Mouse (Mus musculus) embryonic facial prominence, embryonic 11.5 days (tissue): ENCODE data around the gene Syt14. TPM values are rescaled to one million over a fixed set of nuclear protein-coding genes. Genes with fewer than 3 reads are reported as not detected.

ENCODE experiments used
- ATAC-seq: fragments of 200-750 bp; cut with Nextera tagmentation; replicated peaks from 2 replicates; pipeline ENCODE4 v1.8.0; 2017; ENCODE audit warnings: low read depth; ENCODE audit not compliant: insufficient number of reproducible peaks, low FRiP score, low TSS enrichment
- DNase-seq: peaks from one replicate; pipeline ENCODE4 v3.0.0-alpha.2; 2015; ENCODE audit warnings: low spot score
- H3K27ac ChIP-seq: fragments of 300-500 bp; sonication (generic); replicated peaks from 2 replicates; pipeline ENCODE4 v1.5.1; 2014; ENCODE audit warnings: mild to moderate bottlenecking, low read depth, low read length, control low read depth
- H3K27me3 ChIP-seq: fragments of 300-500 bp; sonication (generic); 2 replicates; pipeline ENCODE4 v1.6.1; 2014; ENCODE audit warnings: mild to moderate bottlenecking, low read length, moderate library complexity, mixed read lengths; ENCODE audit not compliant: control insufficient read depth, insufficient read depth
- H3K36me3 ChIP-seq: fragments of 300-500 bp; sonication (generic); replicated peaks from 2 replicates; pipeline ENCODE4 v1.6.1; 2014; ENCODE audit warnings: low read depth, mild to moderate bottlenecking, low read length, moderate library complexity, mixed read lengths; ENCODE audit not compliant: control insufficient read depth, insufficient read depth
- H3K4me1 ChIP-seq: fragments of 300-500 bp; sonication (generic); 2 replicates; pipeline ENCODE4 v1.6.1; 2014; ENCODE audit warnings: low read length, mixed read lengths; ENCODE audit not compliant: control insufficient read depth, insufficient read depth
- H3K4me2 ChIP-seq: fragments of 300-500 bp; sonication (generic); 2 replicates; pipeline ENCODE4 v1.6.1; 2014; ENCODE audit warnings: low read depth, mild to moderate bottlenecking, control low read depth, low read length, moderate library complexity
- H3K4me3 ChIP-seq: fragments of 300-500 bp; sonication (generic); 2 replicates; pipeline ENCODE4 v1.5.1; 2014; ENCODE audit warnings: low read depth, low read length, control low read depth
- H3K9ac ChIP-seq: fragments of 300-500 bp; sonication (generic); replicated peaks from 2 replicates; pipeline ENCODE4 v1.6.1; 2014; ENCODE audit warnings: mild to moderate bottlenecking, control low read depth, low read length
- H3K9me3 ChIP-seq: fragments of 300-500 bp; sonication (generic); replicated peaks from 2 replicates; pipeline ENCODE4 v1.6.1; 2016; ENCODE audit warnings: mild to moderate bottlenecking, low read length, inconsistent platforms, mixed read lengths; ENCODE audit not compliant: control insufficient read depth
- WGBS: fragments of 180-500 bp; shearing (Covaris S2); extraction: QIAGEN DNeasy Blood & Tissue Kit; methylation state at CpG from one replicate; pipeline ENCODE4 v1.1.7; 2014; 5-methylcytosine and 5-hydroxymethylcytosine counted together
- polyA plus RNA-seq: library from polyadenylated mRNA; unstranded; fragments of >200 nt; fragmentation: Nextera tagmentation; extraction: Ambion mirVana; gene quantifications from 2 replicates; pipeline ENCODE4 v1.2.1, GENCODE M21; 2014

The Syt14 gene
- polyA plus RNA-seq, 1 experiment from 2014 or later: 5.9 TPM

DNA sequence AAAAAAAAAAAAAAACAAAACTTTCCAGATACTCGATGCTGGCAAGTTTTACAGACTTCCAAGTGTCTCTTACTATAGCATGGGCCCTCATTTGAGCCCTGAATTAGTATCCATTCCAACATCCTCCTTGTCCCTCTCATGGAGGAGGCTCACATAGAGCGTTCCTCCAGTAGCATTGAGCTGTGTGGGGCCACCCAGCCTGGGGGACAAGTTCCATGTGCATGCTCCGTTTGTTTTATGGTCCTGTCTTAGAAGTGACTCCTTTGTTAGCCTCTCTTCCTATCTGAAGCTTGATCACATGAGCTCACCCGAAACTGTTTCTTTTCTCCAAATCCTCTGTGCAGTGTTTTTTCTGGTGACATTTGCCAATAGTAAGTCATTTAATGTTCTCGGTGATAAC, 17.5 kb upstream of the Syt14 start:
- DNase-seq (no peak), ATAC-seq (no peak)
- no peak overlapping the region for H3K4me3 ChIP-seq
- no peaks in the 10 kb centered on the region for H3K36me3 ChIP-seq
- no peak overlapping the region for H3K27ac ChIP-seq
- no peaks in the 10 kb centered on the region for H3K27me3 ChIP-seq
- WGBS: 77% methylated on average over 5 of the region's 5 CpGs
- no peak overlapping the region for H3K4me2 ChIP-seq
- no peaks in the 10 kb centered on the region for H3K9me3 ChIP-seq
- H3K9ac ChIP-seq: no peak overlapping the region
- H3K4me1 ChIP-seq: no peaks in the 10 kb centered on the region

- WGBS: 91% methylated on average over 4 of the region's 4 CpGs
- H3K4me1 ChIP-seq: no peaks in the 10 kb centered on the region
These were observed 12.0 kb upstream of the Syt14 start for GRCm38 (mm10) chr1:193047616-193048015.

GRCm38 (mm10) chr1:193042760-193043295, 7.3 kb upstream of the Syt14 start:
- DNase-seq (no peak), ATAC-seq (no peak)
- Histone ChIP-seq H3K9me3 (no peaks in the 10 kb centered on the region), H3K36me3 (no peaks in the 10 kb centered on the region), H3K4me1 (no peaks in the 10 kb centered on the region), H3K27me3 (no peaks in the 10 kb centered on the region), H3K27ac (no peak overlapping the region), H3K9ac (no peak overlapping the region), H3K4me2 (no peak overlapping the region), H3K4me3 (no peak overlapping the region)
- WGBS: 75% methylated on average over 3 of the region's 3 CpGs

More at GRCm38 (mm10) chr1:193047616-193048015, 12.0 kb upstream of the Syt14 start:
- Histone ChIP-seq H3K27me3 (no peaks in the 10 kb centered on the region), H3K9me3 (no peaks in the 10 kb centered on the region), H3K4me2 (no peak overlapping the region), H3K36me3 (no peaks in the 10 kb centered on the region), H3K9ac (no peak overlapping the region), H3K4me3 (no peak overlapping the region), H3K27ac (no peak overlapping the region)
- no peak for DNase-seq
- no peak for ATAC-seq

DNA sequence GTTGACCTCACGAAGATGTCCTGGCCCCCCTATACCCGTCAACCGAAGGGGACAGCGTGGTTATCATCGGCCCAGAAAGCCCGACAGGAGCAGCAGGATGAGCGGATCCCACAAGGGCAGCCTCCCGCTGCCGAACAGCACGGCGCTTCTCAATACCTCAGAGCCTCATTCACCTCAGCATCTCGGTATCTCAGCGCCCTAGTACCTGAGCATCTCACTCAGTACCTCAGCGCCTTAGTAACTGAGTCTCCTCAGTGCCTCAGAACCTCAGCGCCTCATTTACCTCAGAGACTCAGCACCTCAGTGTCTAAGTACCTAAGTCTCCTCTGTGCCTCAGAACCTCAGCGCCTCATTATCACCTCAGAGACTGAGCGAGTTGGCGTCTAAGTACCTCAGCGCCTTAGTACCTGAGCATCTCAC, 614 bp downstream of the Syt14 start:
- no peaks in the 10 kb centered on the region for H3K9me3 ChIP-seq
- no peaks in the 10 kb centered on the region for H3K4me1 ChIP-seq
- peak overlapping the region; percentile 77 for H3K4me3 ChIP-seq
- DNase-seq (peak; percentile 14), ATAC-seq (no peak)
- no peaks in the 10 kb centered on the region for H3K27me3 ChIP-seq
- WGBS: under 1% methylated on average over 19 of the region's 19 CpGs
- no peaks in the 10 kb centered on the region for H3K36me3 ChIP-seq
- H3K27ac ChIP-seq: no peak overlapping the region
- H3K4me2 ChIP-seq: peak overlapping the region; percentile 87
- peak overlapping the region; percentile 59 for H3K9ac ChIP-seq

DNA sequence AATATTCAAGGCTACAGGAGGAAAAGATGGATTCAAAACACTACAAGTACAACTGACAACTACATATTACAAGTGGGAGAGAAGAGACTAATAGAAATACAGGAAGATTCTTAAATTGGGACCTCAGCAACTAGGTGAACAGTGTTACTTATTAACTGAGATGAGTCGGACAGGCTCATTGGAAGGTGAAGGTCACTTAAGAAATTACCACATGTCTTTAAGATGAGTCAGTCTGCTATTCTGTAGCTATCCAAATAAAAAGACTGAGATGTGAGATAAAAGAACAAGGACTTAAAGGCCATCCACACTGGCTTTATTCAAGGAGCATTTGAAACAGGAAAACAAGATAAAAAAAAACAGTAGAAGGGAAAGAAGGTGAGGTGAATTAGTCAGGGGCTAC, 11.3 kb downstream of the Syt14 start:
- Histone ChIP-seq H3K27me3 (no peaks in the 10 kb centered on the region), H3K4me1 (no peaks in the 10 kb centered on the region), H3K4me3 (no peak overlapping the region), H3K9me3 (no peaks in the 10 kb centered on the region), H3K36me3 (no peaks in the 10 kb centered on the region), H3K4me2 (no peak overlapping the region), H3K27ac (no peak overlapping the region), H3K9ac (no peak overlapping the region)
- ATAC-seq (no peak), DNase-seq (no peak)
- 73% methylated on average over 1 of the region's 1 CpGs for WGBS

GRCm38 (mm10) chr1:193012351-193012750, 23.2 kb downstream of the Syt14 start:
- H3K4me2 ChIP-seq: no peak overlapping the region
- ATAC-seq: no peak
- H3K9me3 ChIP-seq: no peaks in the 10 kb centered on the region
- no peak overlapping the region for H3K9ac ChIP-seq
- H3K27me3 ChIP-seq: no peaks in the 10 kb centered on the region
- no peak overlapping the region for H3K27ac ChIP-seq
- no peaks in the 10 kb centered on the region for H3K4me1 ChIP-seq
- 94% methylated on average over 2 of the region's 2 CpGs for WGBS
- no peak overlapping the region for H3K4me3 ChIP-seq
- no peak for DNase-seq
- H3K36me3 ChIP-seq: no peaks in the 10 kb centered on the region

DNA sequence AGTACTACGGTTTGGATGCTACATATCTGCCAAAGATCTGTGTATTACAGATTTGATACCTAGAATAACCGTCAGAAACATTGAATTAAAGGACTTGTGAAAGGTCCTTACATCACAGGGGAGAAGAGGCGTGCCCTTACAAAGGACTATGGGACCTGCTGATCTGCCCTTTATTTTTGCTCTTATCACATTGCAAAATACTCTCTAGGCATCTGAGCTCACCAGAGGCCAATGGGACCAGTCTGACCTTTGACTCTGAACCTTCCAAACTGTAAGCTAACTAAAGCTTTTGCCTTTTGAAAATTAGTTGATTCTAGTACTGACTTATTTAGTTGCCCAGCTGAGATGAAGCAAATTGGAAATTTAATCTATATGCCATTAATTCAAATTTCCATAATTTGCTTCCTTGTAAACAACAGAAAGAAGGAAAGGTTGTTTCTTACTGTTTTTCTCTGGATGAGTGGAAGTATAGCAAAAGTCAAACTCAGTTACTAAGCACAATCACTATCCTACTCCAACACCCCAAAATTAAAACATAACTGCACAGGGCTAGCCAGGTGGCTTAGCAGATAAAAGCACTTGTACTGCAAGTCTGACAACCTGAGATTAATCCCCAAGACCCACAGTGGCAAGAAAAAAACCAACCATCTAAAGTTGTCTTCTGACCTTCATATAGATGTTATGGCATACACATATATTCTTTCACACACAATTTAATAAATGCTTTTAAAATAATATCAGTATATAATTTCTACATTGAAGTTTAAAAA, 24.4 kb downstream of the Syt14 start:
- Histone ChIP-seq H3K4me1 (no peaks in the 10 kb centered on the region), H3K27ac (no peak overlapping the region), H3K9ac (no peak overlapping the region), H3K36me3 (no peaks in the 10 kb centered on the region), H3K4me2 (no peak overlapping the region), H3K27me3 (no peaks in the 10 kb centered on the region), H3K4me3 (no peak overlapping the region), H3K9me3 (no peaks in the 10 kb centered on the region)
- no peak for DNase-seq
- ATAC-seq: no peak
- WGBS: 91% methylated on average over 3 of the region's 3 CpGs

- H3K9me3 ChIP-seq: no peaks in the 10 kb centered on the region
- no peaks in the 10 kb centered on the region for H3K27me3 ChIP-seq
- DNase-seq (no peak), ATAC-seq (no peak)
- no peaks in the 10 kb centered on the region for H3K36me3 ChIP-seq
- no peak overlapping the region for H3K27ac ChIP-seq
- WGBS: 85% methylated on average over 1 of the region's 1 CpGs
- H3K4me2 ChIP-seq: no peak overlapping the region
- H3K9ac ChIP-seq: no peak overlapping the region
- H3K4me1 ChIP-seq: no peaks in the 10 kb centered on the region
- H3K4me3 ChIP-seq: no peak overlapping the region
These were observed 31.0 kb downstream of the Syt14 start for GRCm38 (mm10) chr1:193004581-193004980.
